Mouse (Mus musculus) heart, embryonic 15.5 days (tissue): ENCODE data around the gene Ubr3. TPM values are rescaled to one million over a fixed set of nuclear protein-coding genes. Genes with fewer than 3 reads are reported as not detected.

Source experiments
- ATAC-seq: fragments of 200-750 bp; cut with Nextera tagmentation; replicated peaks from 2 replicates; pipeline ENCODE4 v1.8.0; 2017; ENCODE audit warnings: low read depth, moderate TSS enrichment; ENCODE audit not compliant: insufficient number of reproducible peaks, insufficient read depth, low FRiP score
- H3K27ac ChIP-seq: fragments of 300-500 bp; sonication (generic); 2 replicates; pipeline ENCODE4 v1.5.1; 2015; ENCODE audit warnings: mild to moderate bottlenecking, inconsistent platforms
- H3K27me3 ChIP-seq: fragments of 300-500 bp; sonication (generic); 2 replicates; pipeline ENCODE4 v1.6.1; 2015; ENCODE audit warnings: inconsistent platforms
- H3K36me3 ChIP-seq: fragments of 300-500 bp; sonication (generic); 2 replicates; pipeline ENCODE4 v1.6.1; 2015; ENCODE audit warnings: mild to moderate bottlenecking, inconsistent platforms
- H3K4me1 ChIP-seq: fragments of 300-500 bp; sonication (generic); replicated peaks from 2 replicates; pipeline ENCODE4 v1.6.1; 2015; ENCODE audit warnings: inconsistent platforms
- H3K4me2 ChIP-seq: fragments of 300-500 bp; sonication (generic); 2 replicates; pipeline ENCODE4 v1.6.1; 2015; ENCODE audit warnings: inconsistent platforms, mild to moderate bottlenecking, moderate library complexity
- H3K4me3 ChIP-seq: fragments of 300-500 bp; sonication (generic); 2 replicates; pipeline ENCODE4 v1.5.1; 2015; ENCODE audit warnings: mild to moderate bottlenecking, inconsistent platforms
- H3K9ac ChIP-seq: fragments of 300-500 bp; sonication (generic); 2 replicates; pipeline ENCODE4 v1.6.1; 2015; ENCODE audit warnings: mild to moderate bottlenecking, inconsistent platforms
- H3K9me3 ChIP-seq: fragments of 300-500 bp; sonication (generic); replicated peaks from 2 replicates; pipeline ENCODE4 v1.6.1; 2016; ENCODE audit warnings: inconsistent platforms
- WGBS: fragments of 180-500 bp; shearing (Covaris S2); methylation state at CpG from one replicate; pipeline ENCODE4 v1.1.7; 2015; ENCODE audit warnings: mixed read lengths; 5-methylcytosine and 5-hydroxymethylcytosine counted together
- polyA plus RNA-seq: library from polyadenylated mRNA; unstranded; fragments of >200 nt; fragmentation: Nextera tagmentation; extraction: Ambion mirVana; gene quantifications from 2 replicates; pipeline ENCODE4 v1.2.1, GENCODE M21; 2015

Gene Ubr3
- polyA plus RNA-seq, 1 experiment from 2014 or later: 9.1 TPM

- H3K4me1 ChIP-seq: no peaks in the 10 kb centered on the region
- 70% methylated on average over 8 of the region's 8 CpGs for WGBS
- 0 out of 2 replicates have a peak, but pooled peaks cover 3% of the 10 kb centered on the region for H3K27me3 ChIP-seq
- no peak overlapping the region for H3K4me3 ChIP-seq
- H3K9ac ChIP-seq: no peak overlapping the region
- no peak for ATAC-seq
- H3K4me2 ChIP-seq: no peak overlapping the region
- H3K36me3 ChIP-seq: no peaks in the 10 kb centered on the region
- H3K9me3 ChIP-seq: no peaks in the 10 kb centered on the region
- no peak overlapping the region for H3K27ac ChIP-seq
These were observed 140.2 kb downstream of the Ubr3 start for GRCm38 (mm10) chr2:70037221-70037620.

GRCm38 (mm10) chr2:70038752-70039151 lies 141.7 kb downstream of the Ubr3 start, which contains the start of gene Myo3b:
Gene Myo3b, plus strand, starts transcription at chr2:70039126.
- ATAC-seq: no peak
- H3K9ac ChIP-seq: no peak within 1 kb of the TSS
- no peaks in the 10 kb centered on the region for H3K4me1 ChIP-seq
- H3K9me3 ChIP-seq: no peaks in the 10 kb centered on the region
- no peaks in the 10 kb centered on the region for H3K36me3 ChIP-seq
- H3K27ac ChIP-seq: no peak within 1 kb of the TSS
- WGBS: 36% methylated on average over 7 of the region's 7 CpGs
- H3K27me3 ChIP-seq: 0 out of 2 replicates have a peak, but pooled peaks cover 3% of the 10 kb centered on the region
- H3K4me3 ChIP-seq: no peak within 1 kb of the TSS
- no peak within 1 kb of the TSS for H3K4me2 ChIP-seq

- H3K9me3 ChIP-seq: no peaks in the 10 kb centered on the region
- no peak overlapping the region for H3K27ac ChIP-seq
- H3K9ac ChIP-seq: no peak overlapping the region
- ATAC-seq: no peak
- no peak overlapping the region for H3K4me2 ChIP-seq
- H3K4me1 ChIP-seq: no peaks in the 10 kb centered on the region
- H3K4me3 ChIP-seq: no peak overlapping the region
- WGBS: 58% methylated on average over 6 of the region's 6 CpGs
- no peaks in the 10 kb centered on the region for H3K27me3 ChIP-seq
- H3K36me3 ChIP-seq: no peaks in the 10 kb centered on the region
These were observed 147.4 kb downstream of the Ubr3 start for GRCm38 (mm10) chr2:70044466-70044865.

GRCm38 (mm10) chr2:70047868-70048267 lies 150.8 kb downstream of the Ubr3 start:
- no peak overlapping the region for H3K9ac ChIP-seq
- whole genome bisulfite sequencing: 78% methylated on average over 11 of the region's 11 CpGs
- H3K4me1 ChIP-seq: no peaks in the 10 kb centered on the region
- no peak overlapping the region for H3K4me2 ChIP-seq
- no peak for ATAC-seq
- no peak overlapping the region for H3K4me3 ChIP-seq
- H3K36me3 ChIP-seq: no peaks in the 10 kb centered on the region
- H3K9me3 ChIP-seq: no peaks in the 10 kb centered on the region
- no peak overlapping the region for H3K27ac ChIP-seq
- H3K27me3 ChIP-seq: no peaks in the 10 kb centered on the region

- Histone ChIP-seq H3K4me3 (no peak overlapping the region), H3K27ac (no peak overlapping the region), H3K4me2 (no peak overlapping the region), H3K4me1 (no peaks in the 10 kb centered on the region), H3K27me3 (no peaks in the 10 kb centered on the region), H3K36me3 (no peaks in the 10 kb centered on the region), H3K9me3 (no peaks in the 10 kb centered on the region), H3K9ac (no peak overlapping the region)
- ATAC-seq: no peak
- WGBS: 92% methylated on average over 9 of the region's 9 CpGs
These were observed 156.8 kb downstream of the Ubr3 start for GRCm38 (mm10) chr2:70053803-70054202.

GRCm38 (mm10) chr2:70058201-70058600 lies 161.2 kb downstream of the Ubr3 start:
- Histone ChIP-seq H3K36me3 (no peaks in the 10 kb centered on the region), H3K9me3 (no peaks in the 10 kb centered on the region), H3K4me1 (no peaks in the 10 kb centered on the region), H3K4me3 (no peak overlapping the region), H3K4me2 (no peak overlapping the region), H3K27ac (no peak overlapping the region), H3K27me3 (no peaks in the 10 kb centered on the region), H3K9ac (no peak overlapping the region)
- ATAC-seq: no peak
- WGBS: 91% methylated on average over 4 of the region's 4 CpGs

GRCm38 (mm10) chr2:70060359-70061345 lies 163.6 kb downstream of the Ubr3 start:
- Histone ChIP-seq H3K4me2 (no peak overlapping the region), H3K4me3 (no peak overlapping the region), H3K27me3 (no peaks in the 10 kb centered on the region), H3K9ac (no peak overlapping the region), H3K4me1 (no peaks in the 10 kb centered on the region), H3K36me3 (no peaks in the 10 kb centered on the region), H3K27ac (no peak overlapping the region), H3K9me3 (no peaks in the 10 kb centered on the region)
- WGBS: 50% methylated on average over 11 of the region's 11 CpGs
- ATAC-seq: no peak

- Histone ChIP-seq H3K4me3 (no peak overlapping the region), H3K4me2 (no peak overlapping the region), H3K27ac (no peak overlapping the region), H3K4me1 (peaks cover 4% of the 10 kb centered on the region; the same call in 1 of the 2 replicates), H3K36me3 (no peaks in the 10 kb centered on the region), H3K9me3 (no peaks in the 10 kb centered on the region), H3K27me3 (no peaks in the 10 kb centered on the region), H3K9ac (no peak overlapping the region)
- WGBS: 76% methylated on average over 6 of the region's 6 CpGs
- ATAC-seq: no peak
These were observed 168.1 kb downstream of the Ubr3 start for GRCm38 (mm10) chr2:70065116-70065515.

GRCm38 (mm10) chr2:70065729-70066300 lies 168.8 kb downstream of the Ubr3 start:
- Histone ChIP-seq H3K36me3 (no peaks in the 10 kb centered on the region), H3K9me3 (no peaks in the 10 kb centered on the region), H3K4me3 (no peak overlapping the region), H3K9ac (no peak overlapping the region), H3K4me1 (peaks cover 4% of the 10 kb centered on the region; the same call in 1 of the 2 replicates), H3K4me2 (no peak overlapping the region), H3K27ac (no peak overlapping the region), H3K27me3 (no peaks in the 10 kb centered on the region)
- no peak for ATAC-seq
- WGBS: 58% methylated on average over 7 of the region's 7 CpGs

- Histone ChIP-seq H3K27me3 (no peaks in the 10 kb centered on the region), H3K4me2 (no peak overlapping the region), H3K9ac (no peak overlapping the region), H3K27ac (no peak overlapping the region), H3K36me3 (no peaks in the 10 kb centered on the region), H3K4me3 (no peak overlapping the region), H3K9me3 (no peaks in the 10 kb centered on the region), H3K4me1 (peaks cover 4% of the 10 kb centered on the region; the same call in 1 of the 2 replicates)
- no peak for ATAC-seq
- WGBS: 82% methylated on average over 6 of the region's 6 CpGs
These were observed 169.4 kb downstream of the Ubr3 start for GRCm38 (mm10) chr2:70066338-70067022.

GRCm38 (mm10) chr2:70069861-70070260 lies 172.8 kb downstream of the Ubr3 start:
- H3K9me3 ChIP-seq: no peaks in the 10 kb centered on the region

More at GRCm38 (mm10) chr2:70069861-70070260, 172.8 kb downstream of the Ubr3 start:
- peaks cover 4% of the 10 kb centered on the region; the same call in 1 of the 2 replicates for H3K4me1 ChIP-seq
- WGBS: 68% methylated on average over 5 of the region's 5 CpGs
- H3K4me3 ChIP-seq: no peak overlapping the region
- ATAC-seq: 0 out of 2 replicates have a peak, but pooled peaks have one; percentile 39
- H3K36me3 ChIP-seq: no peaks in the 10 kb centered on the region
- H3K9ac ChIP-seq: no peak overlapping the region
- H3K4me2 ChIP-seq: no peak overlapping the region
- no peak overlapping the region for H3K27ac ChIP-seq
- no peaks in the 10 kb centered on the region for H3K27me3 ChIP-seq
